ENCODE assay signal across 39 mouse cellular contexts in the genomic region with DNA sequence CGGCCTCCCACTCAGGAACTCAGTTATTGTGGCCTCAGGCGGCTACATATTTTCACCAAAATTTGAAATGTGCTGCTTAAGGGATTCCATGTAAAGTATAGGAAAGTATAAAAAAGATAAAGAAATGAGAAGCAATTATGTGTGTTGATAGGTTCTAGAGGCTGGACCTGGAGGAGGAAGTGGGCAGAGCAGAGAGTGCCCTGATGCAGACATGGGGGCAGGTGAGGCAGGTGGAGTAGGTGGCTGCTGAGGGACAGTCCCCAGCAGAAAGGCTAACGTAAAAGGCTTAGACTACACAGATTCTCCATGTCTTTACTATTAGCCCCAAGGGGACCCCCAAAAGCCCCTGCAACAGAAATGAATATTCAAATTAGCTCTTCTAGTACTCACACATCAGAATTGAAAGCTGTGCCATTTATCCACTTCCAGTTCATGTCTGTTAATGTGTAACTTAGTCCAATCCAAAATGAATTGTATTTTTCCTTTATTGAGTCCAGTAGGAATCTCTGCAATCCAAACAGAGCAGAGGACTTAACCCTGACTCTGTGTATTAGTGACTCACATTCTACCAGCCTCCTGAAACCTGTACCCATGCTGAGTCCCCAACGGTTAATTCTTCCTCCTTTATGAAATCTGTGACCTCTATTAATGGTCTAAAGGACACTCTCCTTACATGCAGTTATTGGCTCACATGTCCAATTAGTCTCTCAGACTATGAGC. TPM values are rescaled to one million over a fixed set of nuclear protein-coding genes. Genes with fewer than 3 reads are reported as not detected.
"Had no signal": no experiment of that assay in that cellular context is flagged by ENCODE, and none has a peak within 500 bp of the region (broad histone marks: within the 10 kb centered on the region; RNA-seq: fewer than 3 reads in every experiment).

No protein-coding gene starts in this region.

- H3K4me3 ChIP-seq: gastrocnemius, adult 2 months; heart, adult 2 months; heart, embryonic 12.5 days; hindbrain, embryonic 10.5 days; hindbrain, embryonic 12.5 days; kidney, embryonic 15.5 days; limb, embryonic 10.5 days; limb, embryonic 12.5 days; liver, embryonic 13.5 days; liver, embryonic 15.5 days had no signal

- ATAC-seq: hindbrain, embryonic 16.5 days; inflammation-experienced regulatory T-cells, adult 6 months had no signal

- H3K4me1 ChIP-seq: heart, embryonic 12.5 days; hindbrain, embryonic 10.5 days; hindbrain, embryonic 12.5 days; kidney, embryonic 15.5 days; limb, embryonic 10.5 days; limb, embryonic 12.5 days; liver, embryonic 13.5 days; liver, embryonic 15.5 days had no signal

- DNase-seq: gastrocnemius, adult 2 months; gastrocnemius, postnatal 10 days; gastrocnemius, postnatal 25 days; heart, adult 2 months; heart, postnatal 10 days; heart, postnatal 4 days; kidney, adult 11 months; kidney, adult 2 months; kidney, adult 9 months; kidney, postnatal 14 days; kidney, postnatal 36 days; layer of hippocampus, adult 9-11 months; layer of hippocampus, postnatal 36 days; liver; liver, embryonic 13.5 days had no signal

- H3K4me2 ChIP-seq: heart, embryonic 12.5 days; hindbrain, embryonic 12.5 days; hindbrain, embryonic 14.5 days; kidney, embryonic 15.5 days; limb, embryonic 12.5 days; liver, embryonic 11.5 days; liver, embryonic 13.5 days; liver, embryonic 15.5 days had no signal

- H3K36me3 ChIP-seq: heart, embryonic 12.5 days; hindbrain, embryonic 10.5 days; hindbrain, embryonic 12.5 days; kidney, embryonic 15.5 days; limb, embryonic 10.5 days; limb, embryonic 12.5 days; liver, embryonic 13.5 days; liver, embryonic 15.5 days had no signal

- H3K27ac ChIP-seq: gastrocnemius, adult 2 months; heart, adult 2 months; hindbrain, embryonic 10.5 days; hindbrain, embryonic 12.5 days; hindbrain, embryonic 14.5 days; kidney, embryonic 15.5 days; kidney, postnatal 0 days; limb, embryonic 10.5 days; limb, embryonic 12.5 days; liver, embryonic 13.5 days; liver, embryonic 15.5 days had no signal

- H3K9ac ChIP-seq: heart, embryonic 12.5 days; hindbrain, embryonic 12.5 days; hindbrain, embryonic 14.5 days; kidney, embryonic 15.5 days; limb, embryonic 12.5 days; liver, embryonic 13.5 days; liver, embryonic 15.5 days had no signal

- H3K9me3 ChIP-seq: heart, embryonic 12.5 days; hindbrain, embryonic 10.5 days; hindbrain, embryonic 12.5 days; kidney, embryonic 15.5 days; limb, embryonic 10.5 days; limb, embryonic 12.5 days; liver, embryonic 13.5 days; liver, embryonic 15.5 days had no signal

- H3K27me3 ChIP-seq: heart, embryonic 12.5 days; hindbrain, embryonic 12.5 days; kidney, embryonic 15.5 days; limb, embryonic 12.5 days; liver, embryonic 13.5 days had no signal

RNA-seq across cellular contexts. Expression of a gene that starts 7.9 kb away (rescaled TPM):
- total RNA-seq: gastrocnemius, adult 2 months; gastrocnemius, postnatal 10 days; gastrocnemius, postnatal 25 days; gastrocnemius, postnatal 4 days; granulocyte monocyte progenitor cell, adult 5-6 weeks; heart, adult 2 months; heart, postnatal 10 days; heart, postnatal 25 days; heart, postnatal 4 days; layer of hippocampus, adult 18-20 months; layer of hippocampus, postnatal 14 days; layer of hippocampus, postnatal 36 days; left cerebral cortex, adult 18-20 months; left cerebral cortex, postnatal 14 days; left cerebral cortex, postnatal 36 days had no signal
- polyA plus RNA-seq: frontal cortex, adult 2 months; heart, embryonic 12.5 days; heart, embryonic 14.5 days; heart, embryonic 16.5 days; hindbrain, embryonic 10.5 days; hindbrain, embryonic 12.5 days; hindbrain, embryonic 14.5 days; hindbrain, embryonic 16.5 days; inflammation-experienced regulatory T-cells, adult 6 months; kidney, embryonic 15.5 days; kidney, postnatal 0 days; limb, embryonic 10.5 days; limb, embryonic 12.5 days; limb, embryonic 14.5 days; liver, embryonic 11.5 days; liver, embryonic 15.5 days had no signal

RNA-seq across cellular contexts. Expression of a gene that starts 7.9 kb away (rescaled TPM):
- total RNA-seq: gastrocnemius, adult 2 months; gastrocnemius, postnatal 10 days; gastrocnemius, postnatal 25 days; gastrocnemius, postnatal 4 days; granulocyte monocyte progenitor cell, adult 5-6 weeks; heart, adult 2 months; heart, postnatal 10 days; heart, postnatal 4 days; layer of hippocampus, adult 18-20 months; layer of hippocampus, postnatal 14 days; layer of hippocampus, postnatal 36 days; left cerebral cortex, adult 18-20 months; left cerebral cortex, postnatal 14 days; left cerebral cortex, postnatal 36 days had no signal
- polyA plus RNA-seq: frontal cortex, adult 2 months; heart, embryonic 12.5 days; heart, embryonic 14.5 days; hindbrain, embryonic 10.5 days; hindbrain, embryonic 12.5 days; hindbrain, embryonic 14.5 days; hindbrain, embryonic 16.5 days; kidney, postnatal 0 days; limb, embryonic 10.5 days; limb, embryonic 12.5 days; liver, embryonic 11.5 days; liver, embryonic 13.5 days had no signal

RNA-seq across cellular contexts. Expression of a gene that starts 29.2 kb away (rescaled TPM):
- total RNA-seq: gastrocnemius, adult 2 months; gastrocnemius, postnatal 25 days; heart, postnatal 10 days; heart, postnatal 4 days; layer of hippocampus, adult 18-20 months; layer of hippocampus, postnatal 14 days; layer of hippocampus, postnatal 36 days; left cerebral cortex, adult 18-20 months; left cerebral cortex, postnatal 14 days; left cerebral cortex, postnatal 36 days had no signal
- polyA plus RNA-seq: frontal cortex, adult 2 months; heart, embryonic 12.5 days; heart, embryonic 14.5 days; hindbrain, embryonic 10.5 days; hindbrain, embryonic 12.5 days; limb, embryonic 10.5 days; limb, embryonic 12.5 days; liver, embryonic 11.5 days had no signal
